Mouse (Mus musculus) CD4-positive helper T cell, adult 2 months (primary cell): ENCODE measurements around the gene Rrnad1.

ENCODE experiments used
- DNase-seq: peaks from one replicate; pipeline ENCODE4 v3.0.0-alpha.2; 2012; ENCODE audit warnings: low read depth, missing footprints, low spot score

Gene Rrnad1

DNA sequence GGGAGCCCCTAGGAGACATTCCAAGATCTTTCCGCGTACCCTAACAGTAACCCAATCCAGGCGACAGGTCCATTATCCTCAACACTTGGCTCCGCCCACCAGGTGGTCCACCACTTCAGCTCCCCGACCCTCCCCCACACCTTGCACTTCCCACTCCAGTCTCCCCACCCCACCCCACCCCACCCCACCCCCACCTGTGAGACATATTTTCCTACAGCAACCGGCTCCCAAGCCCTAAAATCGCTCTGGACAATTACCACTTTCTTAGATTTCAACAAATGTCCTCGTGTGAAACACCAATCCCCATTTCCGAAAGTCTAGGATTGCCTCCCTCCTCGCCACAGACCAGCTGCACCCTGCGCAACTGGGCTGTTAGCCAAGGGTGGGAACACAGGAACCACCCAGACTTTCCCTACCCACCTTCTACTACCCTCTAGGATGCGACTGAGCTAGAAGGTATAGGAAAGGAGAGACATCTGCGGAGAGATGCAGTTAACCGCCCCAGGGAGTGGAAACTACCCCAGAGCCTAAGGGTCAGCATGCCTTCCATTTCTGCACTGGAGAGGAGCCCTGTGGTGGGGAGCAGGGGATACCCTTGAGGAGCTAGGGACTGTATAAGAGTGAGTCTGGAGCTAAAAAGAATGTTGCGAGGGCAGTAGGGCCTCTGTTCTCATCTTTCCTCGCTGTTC is 18.9 kb upstream of the Rrnad1 start:
- DNase-seq: no peak

DNA sequence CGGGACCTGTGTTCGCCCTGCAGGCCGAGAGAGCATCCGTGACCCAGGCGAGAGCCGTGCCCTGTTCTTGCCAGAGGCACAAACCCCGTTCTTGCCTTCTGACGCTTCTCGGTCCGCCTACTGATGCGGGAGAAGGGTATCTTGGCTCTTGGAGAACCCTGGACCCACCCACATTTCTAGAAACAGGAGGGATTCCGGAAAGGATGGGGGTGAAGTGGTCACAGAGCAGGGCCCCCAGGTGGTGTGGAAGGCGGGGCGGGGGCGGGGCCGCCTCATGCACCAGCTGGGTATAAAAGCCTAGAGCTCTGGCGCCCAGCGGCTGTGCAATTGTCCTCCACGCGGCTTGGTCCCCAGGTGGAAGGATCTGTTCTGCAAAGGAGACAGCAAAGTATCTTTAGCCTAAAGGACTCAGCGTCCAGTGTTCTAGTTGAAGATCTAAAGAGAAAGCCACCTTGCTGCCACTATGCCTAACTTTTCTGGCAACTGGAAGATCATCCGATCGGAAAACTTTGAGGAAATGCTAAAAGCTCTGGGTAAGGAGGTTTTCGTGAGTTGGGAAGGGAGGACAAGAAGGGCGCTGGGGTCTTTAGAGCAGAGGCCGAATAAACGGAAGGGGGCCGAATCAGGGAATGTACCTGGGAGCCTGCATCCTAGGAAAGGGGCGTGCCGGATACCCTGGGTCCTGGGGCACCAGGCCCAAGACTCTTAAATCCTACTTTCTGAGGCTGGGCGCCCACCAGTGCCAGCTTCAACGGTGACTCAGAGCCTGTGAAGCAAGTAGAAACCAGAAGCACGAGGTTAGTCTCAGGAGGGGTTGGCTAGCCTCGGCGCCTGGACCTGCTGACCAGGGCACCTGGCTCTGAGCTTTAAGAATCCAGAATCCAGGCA is 18.1 kb upstream of the Rrnad1 start, which contains the start of gene Crabp2:
TSS of gene Crabp2 (plus strand) at position 289 of the 888 bp plus-strand sequence.
- DNase-seq: peak; percentile 35

DNA sequence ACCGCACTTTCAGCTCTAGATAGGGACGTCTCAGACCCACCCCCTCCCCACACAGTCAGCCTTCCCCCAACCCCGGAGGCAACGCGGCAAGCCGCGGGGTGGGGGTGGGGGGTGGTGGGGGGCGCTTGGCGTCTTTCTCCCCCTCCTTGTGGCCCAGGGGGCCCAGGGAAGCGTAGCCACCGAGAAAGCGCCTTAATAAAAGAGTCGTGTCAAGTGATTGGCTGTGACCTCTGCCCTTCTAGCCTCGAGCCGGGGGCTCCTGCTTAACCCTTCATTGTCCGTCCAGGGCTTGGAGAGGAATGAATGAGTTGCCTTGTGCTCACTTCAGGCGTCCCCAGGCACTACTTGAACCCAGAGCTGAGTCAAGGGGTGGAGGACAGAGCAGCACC is 17.3 kb upstream of the Rrnad1 start:
- no peak for DNase-seq

DNA sequence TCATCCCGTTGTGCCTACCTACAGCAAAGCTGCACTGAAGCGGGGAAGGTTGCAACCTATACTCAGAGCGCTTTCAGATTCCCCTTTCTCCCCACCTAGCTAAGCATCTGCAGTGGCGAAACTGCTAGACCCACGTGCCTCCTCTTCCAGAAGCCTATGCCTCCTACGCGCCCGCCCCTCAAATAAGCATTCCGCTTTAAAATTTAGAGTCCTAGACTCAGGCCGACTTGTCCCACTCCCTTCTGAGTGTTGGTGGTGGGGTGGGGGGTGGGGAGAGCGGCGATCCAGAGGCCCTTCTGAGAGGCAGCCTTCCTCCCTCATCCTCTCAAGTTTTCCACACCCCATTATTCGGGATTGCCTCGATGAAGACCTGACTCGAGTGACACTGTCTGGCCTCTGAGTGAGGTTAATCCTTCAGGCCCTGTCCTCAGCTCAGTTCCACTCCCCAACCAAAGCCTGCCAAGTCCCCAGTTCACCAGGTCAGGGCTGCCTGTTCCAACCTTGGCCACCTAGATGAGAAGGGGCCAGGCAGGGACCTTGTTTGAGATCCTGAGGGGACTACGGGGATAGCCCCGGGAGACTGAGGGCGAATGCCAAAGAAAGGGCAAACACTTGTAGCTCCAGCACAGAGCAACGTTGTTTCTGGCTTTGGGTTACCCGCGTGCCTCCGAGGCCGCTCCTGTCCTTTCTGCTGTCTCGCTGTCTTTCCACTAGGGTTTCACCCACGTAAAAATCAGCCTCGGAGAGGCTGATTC is 16.7 kb upstream of the Rrnad1 start:
- peak; percentile 39 for DNase-seq

DNA sequence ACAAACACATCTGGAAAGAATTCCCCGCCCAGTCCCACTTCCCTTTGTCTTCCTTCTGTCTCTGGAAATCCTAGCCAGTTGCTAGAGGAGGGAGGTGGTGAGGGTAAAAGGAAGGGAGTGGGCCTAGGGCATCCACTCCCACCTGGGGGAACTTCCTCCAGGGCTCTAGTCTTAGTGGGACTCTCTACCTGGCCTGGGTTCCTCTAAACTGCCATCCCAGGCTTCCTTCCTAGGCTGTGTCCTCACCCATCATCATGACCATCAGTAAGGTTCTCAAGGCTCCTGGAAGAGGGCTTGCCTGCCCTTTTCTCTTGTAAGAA is 16.0 kb upstream of the Rrnad1 start:
- DNase-seq: no peak

DNA sequence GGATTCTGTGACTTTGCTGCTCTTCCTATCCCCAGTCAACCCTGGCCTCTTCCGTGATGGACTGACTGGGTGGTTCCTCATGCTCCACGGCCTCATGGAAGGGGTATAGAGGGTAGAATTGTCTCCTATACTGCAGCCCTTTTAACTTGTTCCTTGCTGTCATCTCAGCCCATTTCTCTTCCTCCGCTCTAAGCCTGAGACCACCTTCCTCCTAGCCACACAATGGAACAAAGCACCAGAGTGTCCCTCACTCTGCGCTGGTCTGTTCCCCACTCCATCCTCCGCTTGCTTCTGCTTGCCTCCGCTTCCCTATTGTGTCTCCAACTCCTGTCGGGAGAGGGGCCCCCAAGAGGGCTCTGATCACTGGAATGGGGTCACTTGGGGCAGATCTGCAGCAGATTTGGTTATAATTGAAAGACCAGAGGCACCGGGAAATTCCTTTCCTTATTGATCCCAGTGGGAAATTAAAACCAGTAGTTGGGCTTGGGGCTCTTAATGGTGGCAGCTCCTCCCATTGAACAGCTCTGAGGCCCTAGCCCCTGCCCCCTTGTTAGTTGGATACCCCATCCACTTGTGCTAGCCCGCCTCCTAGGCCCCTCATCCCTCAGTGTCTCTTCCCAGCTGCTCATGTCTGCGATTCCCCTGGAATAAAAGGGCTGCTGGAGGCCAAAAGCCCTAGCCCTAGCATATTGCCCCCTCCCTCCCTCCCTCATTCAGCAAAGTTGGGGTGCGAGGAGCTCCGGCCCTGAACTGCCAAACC is 15.4 kb upstream of the Rrnad1 start:
- no peak for DNase-seq

DNA sequence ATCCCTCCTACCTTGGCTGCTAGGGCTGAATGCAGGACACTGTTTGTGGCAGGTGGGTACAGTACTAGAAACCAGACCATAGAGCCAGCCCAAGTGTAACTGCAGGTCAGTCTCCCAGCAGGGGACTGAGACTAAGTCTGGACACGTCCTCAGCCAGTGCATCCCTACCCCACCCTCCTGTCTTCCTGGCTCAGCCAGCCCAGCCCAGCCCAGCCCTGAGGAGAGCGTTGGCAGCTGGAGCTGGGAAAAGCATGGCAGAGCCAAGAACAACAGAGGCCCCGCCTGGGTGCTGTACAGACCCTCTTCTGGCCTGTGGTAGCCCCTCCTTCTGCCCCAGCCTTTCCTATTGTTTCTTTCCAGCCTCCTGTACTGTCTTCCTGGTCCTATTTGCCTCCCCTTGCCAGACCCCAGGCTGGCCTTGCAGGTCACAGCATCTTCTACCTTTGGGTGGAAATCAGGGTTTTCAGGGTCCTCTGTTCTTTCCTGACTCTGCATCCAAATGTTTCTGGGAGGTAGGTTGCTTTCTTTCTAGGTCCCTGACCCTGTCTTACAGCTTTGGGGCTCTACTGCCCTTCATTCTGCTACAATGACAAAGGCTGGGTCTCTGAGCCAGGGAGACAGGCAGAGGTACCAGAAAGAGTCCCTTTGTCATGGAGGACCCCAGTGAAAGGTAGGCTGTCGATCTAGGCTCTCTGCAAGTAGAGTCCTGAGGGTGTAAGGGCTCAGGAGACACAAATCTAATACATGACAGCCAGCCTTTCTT is 14.5 kb upstream of the Rrnad1 start:
- DNase-seq: no peak

DNA sequence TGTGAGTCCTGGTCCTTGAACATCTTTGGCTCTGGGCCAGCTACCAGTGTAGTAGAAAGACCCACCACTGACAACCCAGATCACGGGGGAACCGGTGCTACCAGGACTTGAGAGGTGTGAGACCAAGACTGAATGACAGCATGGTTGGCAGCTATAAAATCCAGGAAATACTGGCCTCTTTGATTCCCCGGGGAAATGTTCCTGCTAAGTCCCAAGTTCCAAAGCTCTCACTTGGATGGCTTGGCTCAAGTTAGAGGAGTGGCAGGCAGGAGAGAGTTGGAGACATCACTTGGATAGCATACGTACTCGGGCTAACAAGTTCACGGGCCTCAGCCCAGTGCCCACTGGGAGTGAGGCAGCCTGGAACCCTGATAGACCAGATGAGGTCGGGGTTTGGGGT is 13.1 kb upstream of the Rrnad1 start:
- no peak for DNase-seq

DNA sequence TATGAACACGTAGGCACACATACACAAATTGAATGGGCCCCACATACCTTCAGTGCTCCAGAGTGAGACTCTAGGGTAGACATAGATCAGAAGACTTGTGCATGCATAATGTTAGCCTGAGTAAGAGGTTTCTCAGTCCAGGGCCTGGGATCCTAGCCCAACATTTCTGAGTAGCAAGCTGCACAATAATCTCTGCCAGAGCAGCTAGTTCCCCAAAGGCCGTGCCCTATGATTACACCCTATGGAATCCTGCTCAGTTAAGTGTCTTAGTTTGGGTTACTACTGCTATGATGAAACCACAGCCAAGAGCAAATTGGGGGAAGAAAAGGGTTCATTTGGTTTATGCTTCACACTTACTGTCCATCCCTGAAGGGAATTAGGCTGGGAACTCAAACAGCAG is 12.0 kb upstream of the Rrnad1 start:
- DNase-seq: no peak

DNA sequence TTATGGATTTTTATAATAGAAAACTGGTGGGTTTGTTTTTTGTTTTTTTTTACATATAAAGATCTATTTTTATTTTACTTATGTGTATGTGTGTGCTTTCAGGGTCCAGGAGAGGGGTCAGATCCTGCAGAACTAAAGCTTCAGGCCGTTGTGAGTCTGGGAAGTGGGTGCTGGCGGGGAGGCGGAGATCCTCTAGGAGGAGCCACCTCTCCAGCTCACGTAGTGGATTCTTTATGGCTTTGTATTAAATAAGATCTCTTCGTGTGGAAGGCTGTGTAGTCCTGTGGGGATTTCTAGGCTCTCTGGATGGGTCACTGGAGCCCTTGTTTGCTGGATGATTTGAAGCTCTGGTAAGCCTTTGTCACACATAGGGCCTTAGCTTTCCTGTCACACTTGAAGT is 10.1 kb upstream of the Rrnad1 start:
- DNase-seq: no peak

DNA sequence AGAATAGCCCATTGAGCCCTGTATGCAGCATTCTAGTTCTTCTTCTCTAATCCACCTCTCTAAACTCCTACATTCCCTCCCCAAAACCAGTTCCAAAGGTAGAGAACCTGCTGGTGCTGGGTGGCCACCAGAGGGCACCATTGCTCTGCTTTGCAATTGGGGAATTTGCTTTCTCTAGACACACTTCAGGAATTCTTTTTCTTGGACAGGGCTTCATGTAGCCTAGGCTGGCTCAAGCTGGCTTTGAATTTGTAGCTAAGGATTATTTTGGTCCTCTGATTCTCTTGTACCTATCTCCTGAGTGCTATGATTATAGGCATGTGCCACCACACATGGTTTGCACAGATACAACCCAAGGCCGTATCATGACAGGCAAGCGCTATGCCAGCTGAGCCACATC is 5.3 kb upstream of the Rrnad1 start:
- DNase-seq: peak; percentile 51

DNA sequence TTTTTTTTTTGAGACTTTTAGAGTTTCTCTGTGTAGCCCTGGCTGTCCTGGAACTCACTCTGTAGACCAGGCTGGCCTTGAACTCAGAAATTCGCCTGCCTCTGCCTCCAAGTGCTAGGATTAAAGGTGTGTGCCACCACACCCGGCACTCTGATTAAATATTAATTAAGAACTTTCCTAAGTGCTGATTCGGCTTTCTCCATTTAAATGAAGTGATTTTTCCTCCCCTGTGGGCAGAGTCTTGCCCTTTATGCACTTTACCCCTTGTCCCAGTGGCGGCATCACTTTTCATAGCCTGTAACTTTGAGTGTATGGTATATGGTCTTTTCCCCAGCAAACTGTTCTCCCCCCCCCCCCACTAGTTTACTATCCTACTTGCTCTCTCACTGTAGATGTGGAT is 4.7 kb upstream of the Rrnad1 start:
- no peak for DNase-seq

DNA sequence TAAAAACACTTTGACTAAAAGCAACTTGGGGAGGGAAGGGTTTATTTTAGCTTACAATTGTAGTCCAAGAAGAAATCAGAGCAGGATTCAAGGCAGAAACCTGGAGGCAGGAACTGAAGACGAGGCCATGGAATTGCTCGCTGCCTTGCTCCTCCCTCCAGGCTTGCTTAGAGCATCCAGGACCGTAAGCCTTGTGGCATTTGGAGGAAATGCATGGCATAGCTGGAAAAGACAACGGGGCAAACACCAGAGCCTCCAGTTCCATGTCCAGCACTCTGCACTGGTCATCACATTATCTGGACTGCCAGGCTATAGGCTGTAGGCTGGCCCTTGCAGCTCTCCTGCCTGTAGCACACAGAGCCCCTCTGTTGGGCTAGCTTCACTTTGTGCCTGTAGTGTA is 4.0 kb upstream of the Rrnad1 start:
- no peak for DNase-seq

DNA sequence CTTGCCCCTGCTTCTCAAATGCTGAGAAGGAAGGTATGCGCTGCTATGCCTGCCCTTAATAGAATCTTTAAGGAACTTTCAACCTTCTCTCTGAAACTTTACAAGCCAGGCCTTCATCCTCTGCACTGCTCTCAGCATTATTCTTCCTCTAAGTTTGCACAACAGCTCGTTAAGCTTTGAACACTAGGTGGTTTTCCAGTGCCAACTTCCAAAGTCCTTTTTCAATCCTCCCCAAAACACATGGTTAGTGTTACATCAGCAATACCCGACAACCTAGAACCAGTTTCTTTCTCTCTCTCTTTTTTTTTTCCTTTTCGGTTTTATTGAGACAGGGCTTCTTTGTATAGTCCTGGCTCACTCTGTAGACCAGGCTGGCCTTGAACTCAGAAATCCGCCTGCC is 3.5 kb upstream of the Rrnad1 start:
- no peak for DNase-seq

DNA sequence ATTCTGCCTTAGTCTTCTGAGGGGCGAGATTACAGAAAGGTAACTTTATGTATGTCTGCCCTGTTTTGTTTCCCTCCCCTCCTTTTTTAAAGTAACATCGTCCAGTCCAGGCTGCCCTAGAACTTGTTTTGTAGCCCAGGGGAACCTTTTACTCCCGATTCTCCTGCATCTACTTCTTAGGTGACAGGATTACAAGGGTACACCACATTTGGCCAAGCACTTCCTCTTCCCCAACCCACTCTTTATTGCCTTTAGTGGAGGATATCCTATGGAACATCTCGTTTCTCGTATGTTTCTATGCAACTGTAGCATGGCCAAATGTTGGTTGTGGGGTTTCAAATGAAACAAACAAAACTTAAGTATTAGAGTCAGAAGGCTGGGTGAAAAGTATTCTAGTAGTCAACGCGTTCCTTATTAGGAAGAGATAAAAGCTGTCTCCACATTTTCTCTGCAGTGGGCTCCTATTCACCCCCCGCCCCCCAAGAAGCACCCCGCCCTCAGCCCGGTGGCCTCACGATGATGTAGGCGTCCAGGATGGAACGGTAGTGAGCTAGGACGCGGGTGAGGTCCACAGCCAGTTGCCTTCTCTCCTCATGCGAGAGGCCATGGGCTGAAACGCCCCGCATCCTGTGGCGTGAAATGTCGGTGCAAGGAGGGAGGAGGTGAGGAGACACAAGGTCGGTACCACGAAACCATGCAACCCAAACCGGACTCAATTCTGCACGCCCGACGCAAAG is 1.0 kb downstream of the Rrnad1 start:
- DNase-seq: no peak

DNA sequence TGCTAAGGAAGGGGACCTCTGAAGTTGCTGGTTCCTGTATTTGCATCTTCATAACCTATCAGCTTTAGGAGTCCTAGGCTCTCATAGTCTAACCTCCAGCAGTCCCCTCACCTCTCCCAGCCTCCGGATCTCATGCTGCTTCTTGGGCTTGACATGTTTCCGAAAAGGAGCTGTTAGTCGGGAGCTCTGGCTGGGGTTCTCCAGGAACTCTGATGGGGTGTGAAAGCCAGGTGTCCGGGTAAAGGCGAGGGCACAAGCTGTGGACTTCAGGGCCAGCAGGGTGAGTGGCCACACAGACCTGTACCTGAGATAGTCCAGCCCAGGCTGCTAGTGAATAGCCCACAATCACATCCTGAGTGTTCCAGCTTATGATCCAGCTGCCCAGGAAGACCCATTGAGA is 3.1 kb downstream of the Rrnad1 start:
- no peak for DNase-seq

DNA sequence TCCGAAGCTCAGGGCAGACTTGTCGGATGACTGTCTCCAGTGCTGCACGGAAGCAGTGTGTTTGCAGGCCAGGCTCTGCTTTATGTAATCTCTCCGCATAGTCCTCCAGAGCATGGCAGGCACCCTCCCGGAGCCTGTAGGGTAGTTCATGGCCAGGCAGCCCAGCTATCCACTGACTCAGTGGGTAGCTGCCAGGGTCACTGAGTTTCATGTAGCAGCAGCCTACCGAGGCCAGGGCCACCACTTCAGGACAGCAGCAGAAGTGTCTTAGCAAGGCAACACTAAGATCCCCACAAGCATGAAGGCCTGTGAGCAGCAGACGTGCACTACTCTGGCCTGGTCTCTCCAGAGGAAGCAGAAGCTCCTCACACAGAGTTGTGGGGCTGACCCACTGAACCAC is 5.5 kb downstream of the Rrnad1 start:
- DNase-seq: no peak

DNA sequence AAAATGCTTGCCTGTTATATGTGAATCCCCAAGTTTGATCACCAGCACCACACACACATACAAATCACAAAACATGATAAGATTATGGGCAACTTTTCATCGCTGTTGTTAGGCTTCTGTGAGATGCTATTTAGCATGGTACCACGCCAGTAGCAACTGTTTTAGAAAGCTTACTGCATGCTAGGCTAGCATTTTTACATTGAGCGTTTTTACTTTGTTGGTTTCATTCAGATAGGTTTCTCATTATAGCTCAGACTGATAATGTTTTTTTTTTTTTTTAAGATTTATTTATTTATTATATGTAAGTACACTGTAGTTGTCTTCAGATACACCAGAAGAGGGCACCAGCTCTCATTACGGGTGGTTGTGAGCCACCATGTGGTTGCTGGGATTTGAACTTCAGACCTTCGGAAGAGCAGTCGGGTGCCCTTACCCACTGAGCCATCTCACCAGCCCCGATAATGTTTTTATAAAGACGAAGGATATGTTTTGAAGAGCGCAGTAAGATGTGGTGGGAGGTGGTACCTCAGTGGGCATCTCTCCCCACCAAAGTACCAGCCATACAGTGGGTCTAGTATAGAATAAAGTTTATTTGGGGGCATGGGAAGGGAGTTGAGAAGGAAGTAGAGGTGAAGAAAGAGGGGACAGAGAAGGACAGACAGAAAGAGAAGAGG is 10.1 kb downstream of the Rrnad1 start:
- DNase-seq: no peak

DNA sequence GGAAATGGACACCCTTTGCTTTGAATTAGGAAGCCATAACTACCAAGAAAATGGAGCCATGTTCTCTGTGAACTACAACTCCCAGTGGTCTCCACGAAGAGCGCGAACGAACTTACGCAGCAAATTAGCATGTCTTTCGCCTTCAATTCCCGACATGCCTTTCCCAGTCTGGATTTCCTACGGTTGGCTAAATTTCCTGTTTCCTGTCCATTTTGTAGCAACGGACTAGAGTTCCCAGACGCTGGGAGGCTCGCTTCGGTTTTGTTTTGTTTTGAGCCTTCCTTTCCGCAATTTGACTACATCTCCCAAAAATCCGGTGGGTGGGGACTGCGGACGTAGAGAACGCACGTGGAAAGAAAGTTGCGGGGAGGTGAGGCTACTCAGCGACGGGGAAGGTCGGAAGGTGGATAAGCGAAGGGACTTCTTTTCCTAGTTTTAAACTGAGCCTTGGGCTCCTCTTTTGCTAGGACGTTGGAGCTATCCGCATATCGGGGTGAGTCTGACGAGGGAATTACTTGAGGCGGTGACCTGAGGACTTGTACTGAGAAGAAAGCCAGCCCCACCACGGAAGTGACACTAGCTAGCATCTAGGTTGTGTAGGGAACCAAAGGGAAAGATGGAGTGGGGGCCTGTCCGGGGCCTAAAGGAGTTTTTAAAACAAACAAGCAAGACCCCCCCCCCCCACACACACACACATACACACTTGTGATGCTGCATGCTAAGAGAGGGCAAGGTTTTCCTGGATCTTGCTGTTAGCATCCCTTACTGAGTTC is 11.0 kb downstream of the Rrnad1 start, which contains the start of gene Mrpl24:
TSS of gene Mrpl24 (plus strand) at position 171 of the 773 bp plus-strand sequence.
- peak; percentile 84 for DNase-seq
